Mouse (Mus musculus): ENCODE data around the gene Sgms2.

DNA sequence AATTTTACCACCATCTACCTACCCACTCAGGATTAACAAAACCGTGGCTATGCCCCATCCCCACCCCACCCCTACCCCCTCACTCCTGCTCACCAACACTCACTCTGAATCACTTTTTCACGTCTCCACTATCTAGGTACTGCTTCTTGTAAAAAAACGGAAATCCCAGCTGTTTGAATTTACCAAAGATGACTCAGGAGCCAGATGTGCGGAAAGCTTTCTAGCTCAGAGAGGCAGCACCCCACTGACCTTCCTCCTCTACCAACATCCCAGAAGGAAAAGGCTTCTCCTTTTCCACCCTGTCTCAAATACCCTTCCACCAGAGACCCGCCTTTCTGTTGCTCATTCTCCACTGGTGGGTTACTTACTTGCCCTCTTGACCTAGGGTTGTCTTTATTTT, 135.2 kb downstream of the Sgms2 start:
- no peak for TF ChIP-seq POLR2A (IDR thresholded peaks at IDR 0.05; ENCODE audit: borderline replicate concordance, low read depth, low read length)
- TF ChIP-seq CTCF (IDR thresholded peaks at IDR 0.05; ENCODE audit: low read depth, low read length): no peak
